Comparison of ENCODE assay signal across 11 mouse cellular contexts in the genomic region with DNA sequence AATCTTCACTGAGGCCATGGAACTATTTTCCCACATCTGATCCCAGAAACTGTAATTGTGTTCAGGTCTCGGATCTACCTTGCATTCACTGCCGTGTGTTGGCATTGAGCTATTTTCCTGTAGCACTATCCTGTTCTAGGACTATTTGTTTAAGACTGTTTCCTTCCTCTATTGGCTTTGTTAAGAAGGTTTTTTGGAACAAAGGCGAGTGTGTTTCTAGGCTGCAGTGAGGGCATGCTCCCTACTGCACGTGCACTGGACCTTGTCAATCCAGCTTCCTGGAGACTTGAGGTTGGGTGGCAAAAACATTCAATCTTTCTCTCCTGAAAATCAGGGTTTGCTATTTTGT. TPM values are rescaled to one million over a fixed set of nuclear protein-coding genes. Genes with fewer than 3 reads are reported as not detected.
DNase-seq lines count a peak whose midpoint lies in the region; ATAC-seq and TF ChIP-seq lines count a peak whose summit lies in the region.
"Had no signal": no experiment of that assay in that cellular context is flagged by ENCODE, and none has a peak within 500 bp of the region (broad histone marks: within the 10 kb centered on the region; RNA-seq: fewer than 3 reads in every experiment).

No protein-coding gene starts in this region.

- H3K27ac ChIP-seq in kidney, postnatal 0 days = peak overlapping the region; percentile 84
- 0 out of 2 replicates have a peak overlapping the region, but pooled peaks have one; percentile 27 for H3K27ac ChIP-seq in forebrain, embryonic 13.5 days
- peak overlapping the region; percentile 49; the same call in 1 of the 2 replicates for H3K27ac ChIP-seq in intestine, embryonic 16.5 days (ENCODE audit: low read length)
- H3K27ac ChIP-seq in neural tube, embryonic 13.5 days (replicated peaks) = peak overlapping the region; percentile 81
- H3K27ac ChIP-seq: neural tube, embryonic 12.5 days had no signal

- H3K9me3 ChIP-seq in kidney, postnatal 0 days (replicated peaks; ENCODE audit: low read length) = no peaks in the 10 kb centered on the region
- H3K9me3 ChIP-seq in forebrain, embryonic 13.5 days (replicated peaks) = no peaks in the 10 kb centered on the region
- H3K9me3 ChIP-seq in intestine, embryonic 16.5 days (ENCODE audit: control insufficient read depth, low read length) = no peaks in the 10 kb centered on the region
- no peaks in the 10 kb centered on the region for H3K9me3 ChIP-seq in neural tube, embryonic 13.5 days
- H3K9me3 ChIP-seq: neural tube, embryonic 12.5 days had no signal

- no peak overlapping the region for H3K4me3 ChIP-seq in kidney, postnatal 0 days (replicated peaks; ENCODE audit: low read depth, low read length)
- H3K4me3 ChIP-seq in forebrain, embryonic 13.5 days = no peak overlapping the region
- no peak overlapping the region for H3K4me3 ChIP-seq in intestine, embryonic 16.5 days (ENCODE audit: low read length)
- no peak overlapping the region for H3K4me3 ChIP-seq in neural tube, embryonic 13.5 days
- H3K4me3 ChIP-seq: erythroblast, embryonic 14.5 days; neural tube, embryonic 12.5 days had no signal

- no peak for TF ChIP-seq CTCF in kidney, postnatal 0 days (IDR thresholded peaks at IDR 0.05; ENCODE audit: low read depth)

- H3K4me2 ChIP-seq in kidney, postnatal 0 days (ENCODE audit: low read length) = no peak overlapping the region
- H3K4me2 ChIP-seq in forebrain, embryonic 13.5 days = no peak overlapping the region
- no peak overlapping the region for H3K4me2 ChIP-seq in intestine, embryonic 16.5 days (ENCODE audit: low read depth, low read length)
- H3K4me2 ChIP-seq in neural tube, embryonic 13.5 days = no peak overlapping the region
- H3K4me2 ChIP-seq: neural tube, embryonic 12.5 days had no signal

- DNase-seq in kidney, postnatal 0 days (ENCODE audit: low spot score) = peak; percentile 63
- DNase-seq in kidney, adult 11 months = no peak
- DNase-seq in thymus, postnatal 14 days = no peak
- DNase-seq: adrenal gland, postnatal 36 days had no signal

- H3K27me3 ChIP-seq in kidney, postnatal 0 days (ENCODE audit: insufficient read depth, low read length) = no peaks in the 10 kb centered on the region
- no peaks in the 10 kb centered on the region for H3K27me3 ChIP-seq in forebrain, embryonic 13.5 days
- no peaks in the 10 kb centered on the region for H3K27me3 ChIP-seq in intestine, embryonic 16.5 days (replicated peaks; ENCODE audit: control insufficient read depth, insufficient read depth, low read length)
- no peaks in the 10 kb centered on the region for H3K27me3 ChIP-seq in neural tube, embryonic 13.5 days
- H3K27me3 ChIP-seq: neural tube, embryonic 12.5 days had no signal

- WGBS in kidney, postnatal 0 days = 27% methylated on average over 4 of the region's 4 CpGs
- 32% methylated on average over 4 of the region's 4 CpGs for WGBS in forebrain, embryonic 13.5 days
- 41% methylated on average over 4 of the region's 4 CpGs for WGBS in intestine, embryonic 16.5 days
- 40% methylated on average over 4 of the region's 4 CpGs for WGBS in neural tube, embryonic 13.5 days

- H3K36me3 ChIP-seq in kidney, postnatal 0 days (ENCODE audit: insufficient read depth, low read length) = no peaks in the 10 kb centered on the region
- no peaks in the 10 kb centered on the region for H3K36me3 ChIP-seq in forebrain, embryonic 13.5 days (ENCODE audit: poor library complexity, severe bottlenecking)
- H3K36me3 ChIP-seq in intestine, embryonic 16.5 days (ENCODE audit: control insufficient read depth, insufficient read depth, low read length) = no peaks in the 10 kb centered on the region
- no peaks in the 10 kb centered on the region for H3K36me3 ChIP-seq in neural tube, embryonic 13.5 days
- H3K36me3 ChIP-seq: neural tube, embryonic 12.5 days had no signal

- no peak overlapping the region for H3K9ac ChIP-seq in kidney, postnatal 0 days (ENCODE audit: low read depth, low read length)
- H3K9ac ChIP-seq in forebrain, embryonic 13.5 days = no peak overlapping the region
- no peak overlapping the region for H3K9ac ChIP-seq in intestine, embryonic 16.5 days (ENCODE audit: low read depth, low read length)
- H3K9ac ChIP-seq in neural tube, embryonic 13.5 days = no peak overlapping the region
- H3K9ac ChIP-seq: neural tube, embryonic 12.5 days had no signal

- H3K4me1 ChIP-seq in kidney, postnatal 0 days (replicated peaks; ENCODE audit: insufficient read depth, low read length) = peaks cover 15% of the 10 kb centered on the region; the same call in 1 of the 2 replicates
- peaks cover 15% of the 10 kb centered on the region for H3K4me1 ChIP-seq in forebrain, embryonic 13.5 days
- H3K4me1 ChIP-seq in intestine, embryonic 16.5 days (ENCODE audit: control insufficient read depth, insufficient read depth, low read length) = peaks cover 2% of the 10 kb centered on the region; the same call in 1 of the 2 replicates
- peaks cover 27% of the 10 kb centered on the region for H3K4me1 ChIP-seq in neural tube, embryonic 13.5 days (replicated peaks)

- ATAC-seq in kidney, postnatal 0 days (replicated peaks; ENCODE audit: low FRiP score, low read depth) = 0 out of 2 replicates have a peak, but pooled peaks have one; percentile 29
- no peak for ATAC-seq in forebrain, embryonic 13.5 days
- no peak for ATAC-seq in intestine, embryonic 16.5 days
- no peak for ATAC-seq in neural tube, embryonic 13.5 days (ENCODE audit: low read depth)
- ATAC-seq in monocyte, adult 5-6 weeks (replicated peaks; ENCODE audit: insufficient number of reproducible peaks, low FRiP score, low TSS enrichment, poor library complexity, severe bottlenecking) = no peak
- ATAC-seq in CD4-positive, CD25-positive, alpha-beta regulatory T cell, adult 4 months = no peak

RNA-seq across cellular contexts. Expression of a gene that starts 16.8 kb away (rescaled TPM):
- polyA plus RNA-seq in kidney, postnatal 0 days (2015; fragmentation: Nextera tagmentation; extraction: Ambion mirVana) = 17.5 and 19.2 TPM in 2 replicates
- polyA plus RNA-seq in forebrain, embryonic 13.5 days (2015; fragmentation: Nextera tagmentation; extraction: Ambion mirVana) = 64.7 and 71.2 TPM in 2 replicates
- polyA plus RNA-seq in intestine, embryonic 16.5 days (2015; fragmentation: Nextera tagmentation; extraction: Ambion mirVana) = 12.9 and 13.9 TPM in 2 replicates
- 42.7 and 44.7 TPM in 2 replicates for polyA plus RNA-seq in neural tube, embryonic 13.5 days (2015; fragmentation: Nextera tagmentation; extraction: Ambion mirVana)
- 1.5 to 7.6 TPM (median 5.7 TPM) in 3 replicates for total RNA-seq in monocyte, adult 5-6 weeks (2017)
- 10 to 100 TPM in 1 of 2 experiments, 1 to 10 TPM in 1; 5.3 to 11.0 TPM for polyA plus RNA-seq in CD4-positive, CD25-positive, alpha-beta regulatory T cell, adult 4 months (2017; shearing (Covaris generic))

RNA-seq across cellular contexts. Expression of a gene that starts 24.6 kb away (rescaled TPM):
- 0.25 and 0.64 TPM in 2 replicates for polyA plus RNA-seq in kidney, postnatal 0 days (2015; fragmentation: Nextera tagmentation; extraction: Ambion mirVana)
- polyA plus RNA-seq in forebrain, embryonic 13.5 days (2015; fragmentation: Nextera tagmentation; extraction: Ambion mirVana) = 2.2 and 3.9 TPM in 2 replicates
- 0.35 and 0.56 TPM in 2 replicates for polyA plus RNA-seq in intestine, embryonic 16.5 days (2015; fragmentation: Nextera tagmentation; extraction: Ambion mirVana)
- 1.8 and 2.3 TPM in 2 replicates for polyA plus RNA-seq in neural tube, embryonic 13.5 days (2015; fragmentation: Nextera tagmentation; extraction: Ambion mirVana)
- 0.29 TPM in 1 of 3 replicates, not detected in the others for total RNA-seq in monocyte, adult 5-6 weeks (2017)
- 1 to 10 TPM; 1.6 to 2.0 TPM for polyA plus RNA-seq in CD4-positive, CD25-positive, alpha-beta regulatory T cell, adult 4 months (2017; shearing (Covaris generic))

Comparison
In these comparisons a context has a peak if more than half of its experiments do, and no peak if none do; other contexts are left out.
1. H3K27ac ChIP-seq: peak in every context shown above with its lines; median percentile 84 in kidney, postnatal 0 days; 81 in neural tube, embryonic 13.5 days; 49 in intestine, embryonic 16.5 days; 27 in forebrain, embryonic 13.5 days.